Mouse (Mus musculus): ENCODE results near the gene Mtch1. TPM values are rescaled to one million over a fixed set of nuclear protein-coding genes. Genes with fewer than 3 reads are reported as not detected.

Mtch1 gene
- polyA plus RNA-seq, 1 experiment from 2014 or later = 517 TPM

DNA sequence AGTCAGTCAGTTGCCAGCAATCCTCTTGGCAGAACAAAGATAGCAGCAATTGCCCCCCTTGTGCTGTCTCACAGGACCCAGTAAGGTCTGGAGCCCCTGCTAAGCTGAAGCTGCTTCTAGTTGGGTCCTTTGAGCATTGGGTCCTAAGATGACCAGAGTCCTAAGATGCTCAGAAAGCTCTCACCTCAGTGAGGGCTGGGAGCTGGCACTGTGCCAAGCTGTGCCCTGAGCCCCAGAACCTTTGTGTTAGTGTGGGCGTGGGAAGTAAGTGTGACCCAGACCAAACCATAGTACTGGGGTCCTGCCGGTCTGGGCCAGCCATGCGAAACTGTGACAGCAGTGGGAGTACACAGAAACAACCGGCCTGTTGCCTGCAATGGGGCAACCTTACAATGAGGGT is 48.5 kb downstream of the Mtch1 start:
- H3K36me3 ChIP-seq (ENCODE audit: control insufficient read depth, insufficient read depth, low read length) = peaks cover 26% of the 10 kb centered on the region; the same call in 1 of the 2 replicates
- no peak overlapping the region for H3K4me2 ChIP-seq (ENCODE audit: low read depth, low read length)
- no peaks in the 10 kb centered on the region for H3K27me3 ChIP-seq (ENCODE audit: control insufficient read depth, insufficient read depth, low read length)
- H3K9me3 ChIP-seq (ENCODE audit: control insufficient read depth, low read length) = no peaks in the 10 kb centered on the region
- H3K4me1 ChIP-seq (ENCODE audit: control insufficient read depth, insufficient read depth, low read length) = no peaks in the 10 kb centered on the region
- H3K9ac ChIP-seq (replicated peaks; ENCODE audit: low read depth, low read length) = no peak overlapping the region
- no peak for ATAC-seq (ENCODE audit: low read depth)
- H3K27ac ChIP-seq (ENCODE audit: low read depth, low read length) = no peak overlapping the region
- WGBS = 90% methylated on average over 4 of the region's 4 CpGs
- no peak overlapping the region for H3K4me3 ChIP-seq (ENCODE audit: low read depth, low read length)

DNA sequence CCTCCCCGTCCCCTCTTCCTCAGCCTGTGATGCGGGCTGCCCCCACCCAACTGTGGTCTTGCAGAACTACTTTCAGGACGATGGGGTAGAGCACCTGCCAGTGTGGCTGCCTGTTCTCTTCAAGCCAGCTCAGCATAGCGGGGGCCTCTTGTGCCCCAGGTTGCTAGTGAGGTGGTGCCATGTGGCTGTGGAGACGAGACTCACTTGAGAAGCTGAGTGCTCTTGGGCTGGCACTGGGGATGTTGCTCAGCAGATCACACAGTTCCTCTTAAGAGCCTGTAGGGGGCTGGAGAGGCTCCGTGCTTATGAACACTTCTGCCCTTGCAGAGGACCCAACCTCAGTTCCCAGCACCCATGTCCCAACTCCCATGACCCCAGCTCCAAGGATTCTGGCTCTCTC is 49.9 kb downstream of the Mtch1 start:
- no peaks in the 10 kb centered on the region for H3K4me1 ChIP-seq (ENCODE audit: control insufficient read depth, insufficient read depth, low read length)
- no peak for ATAC-seq (ENCODE audit: low read depth)
- no peak overlapping the region for H3K9ac ChIP-seq (replicated peaks; ENCODE audit: low read depth, low read length)
- no peaks in the 10 kb centered on the region for H3K9me3 ChIP-seq (ENCODE audit: control insufficient read depth, low read length)
- 88% methylated on average over 6 of the region's 6 CpGs for WGBS
- H3K4me2 ChIP-seq (ENCODE audit: low read depth, low read length) = no peak overlapping the region
- H3K4me3 ChIP-seq (ENCODE audit: low read depth, low read length) = no peak overlapping the region
- no peak overlapping the region for H3K27ac ChIP-seq (ENCODE audit: low read depth, low read length)
- peaks cover 31% of the 10 kb centered on the region; the same call in 1 of the 2 replicates for H3K36me3 ChIP-seq (ENCODE audit: control insufficient read depth, insufficient read depth, low read length)
- no peaks in the 10 kb centered on the region for H3K27me3 ChIP-seq (ENCODE audit: control insufficient read depth, insufficient read depth, low read length)

DNA sequence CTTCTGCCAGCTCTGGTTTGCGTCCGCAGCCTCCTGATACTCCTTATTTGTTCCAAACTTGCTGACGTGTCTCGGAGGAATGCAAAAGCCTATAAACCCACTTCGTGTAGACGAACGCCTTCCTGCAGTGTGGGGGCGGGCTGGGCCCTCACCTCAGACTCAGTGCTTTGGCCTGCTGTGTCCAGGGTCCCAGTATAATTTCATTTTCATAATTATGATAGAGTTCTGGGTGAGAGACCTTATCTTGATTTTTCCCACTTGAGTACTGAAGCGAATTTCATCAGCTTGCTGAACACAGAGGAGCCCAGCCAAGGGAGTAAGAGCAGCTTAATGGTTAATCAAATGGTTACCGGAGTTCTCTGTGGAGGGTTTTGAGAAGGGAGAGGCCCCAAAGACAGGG is 50.4 kb downstream of the Mtch1 start:
- Histone ChIP-seq H3K4me1 (ENCODE audit: control insufficient read depth, insufficient read depth, low read length) (no peaks in the 10 kb centered on the region), H3K9ac (replicated peaks; ENCODE audit: low read depth, low read length) (no peak overlapping the region), H3K4me3 (ENCODE audit: low read depth, low read length) (no peak overlapping the region), H3K4me2 (ENCODE audit: low read depth, low read length) (no peak overlapping the region), H3K27ac (ENCODE audit: low read depth, low read length) (no peak overlapping the region), H3K36me3 (ENCODE audit: control insufficient read depth, insufficient read depth, low read length) (peaks cover 31% of the 10 kb centered on the region; the same call in 1 of the 2 replicates), H3K27me3 (ENCODE audit: control insufficient read depth, insufficient read depth, low read length) (no peaks in the 10 kb centered on the region), H3K9me3 (ENCODE audit: control insufficient read depth, low read length) (no peaks in the 10 kb centered on the region)
- WGBS = 81% methylated on average over 10 of the region's 10 CpGs
- no peak for ATAC-seq (ENCODE audit: low read depth)

DNA sequence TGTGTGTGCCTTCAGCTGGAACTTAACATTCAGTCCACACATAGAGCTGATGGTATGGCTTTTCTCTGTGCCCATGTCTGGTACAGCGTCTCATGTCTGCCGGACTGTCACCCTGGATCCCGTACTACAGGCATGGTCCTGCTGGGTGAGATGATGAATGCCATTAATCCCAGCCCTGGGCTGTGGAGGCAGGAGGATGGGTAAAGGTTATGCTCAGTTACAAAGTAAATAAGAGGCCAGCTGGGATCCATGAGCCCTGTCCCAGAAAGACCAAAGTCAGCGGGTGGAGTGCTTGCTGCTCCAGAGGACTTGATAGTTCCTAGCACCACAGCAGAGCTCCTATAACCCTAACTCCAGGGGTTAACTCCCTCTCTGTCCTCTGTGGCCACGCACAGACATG is 51.9 kb downstream of the Mtch1 start:
- H3K4me2 ChIP-seq (ENCODE audit: low read depth, low read length) = no peak overlapping the region
- ATAC-seq (ENCODE audit: low read depth) = no peak
- H3K27ac ChIP-seq (ENCODE audit: low read depth, low read length) = no peak overlapping the region
- no peaks in the 10 kb centered on the region for H3K9me3 ChIP-seq (ENCODE audit: control insufficient read depth, low read length)
- no peaks in the 10 kb centered on the region for H3K27me3 ChIP-seq (ENCODE audit: control insufficient read depth, insufficient read depth, low read length)
- H3K9ac ChIP-seq (replicated peaks; ENCODE audit: low read depth, low read length) = no peak overlapping the region
- no peaks in the 10 kb centered on the region for H3K4me1 ChIP-seq (ENCODE audit: control insufficient read depth, insufficient read depth, low read length)
- 80% methylated on average over 5 of the region's 5 CpGs for WGBS
- peaks cover 29% of the 10 kb centered on the region; the same call in 1 of the 2 replicates for H3K36me3 ChIP-seq (ENCODE audit: control insufficient read depth, insufficient read depth, low read length)
- H3K4me3 ChIP-seq (ENCODE audit: low read depth, low read length) = no peak overlapping the region

DNA sequence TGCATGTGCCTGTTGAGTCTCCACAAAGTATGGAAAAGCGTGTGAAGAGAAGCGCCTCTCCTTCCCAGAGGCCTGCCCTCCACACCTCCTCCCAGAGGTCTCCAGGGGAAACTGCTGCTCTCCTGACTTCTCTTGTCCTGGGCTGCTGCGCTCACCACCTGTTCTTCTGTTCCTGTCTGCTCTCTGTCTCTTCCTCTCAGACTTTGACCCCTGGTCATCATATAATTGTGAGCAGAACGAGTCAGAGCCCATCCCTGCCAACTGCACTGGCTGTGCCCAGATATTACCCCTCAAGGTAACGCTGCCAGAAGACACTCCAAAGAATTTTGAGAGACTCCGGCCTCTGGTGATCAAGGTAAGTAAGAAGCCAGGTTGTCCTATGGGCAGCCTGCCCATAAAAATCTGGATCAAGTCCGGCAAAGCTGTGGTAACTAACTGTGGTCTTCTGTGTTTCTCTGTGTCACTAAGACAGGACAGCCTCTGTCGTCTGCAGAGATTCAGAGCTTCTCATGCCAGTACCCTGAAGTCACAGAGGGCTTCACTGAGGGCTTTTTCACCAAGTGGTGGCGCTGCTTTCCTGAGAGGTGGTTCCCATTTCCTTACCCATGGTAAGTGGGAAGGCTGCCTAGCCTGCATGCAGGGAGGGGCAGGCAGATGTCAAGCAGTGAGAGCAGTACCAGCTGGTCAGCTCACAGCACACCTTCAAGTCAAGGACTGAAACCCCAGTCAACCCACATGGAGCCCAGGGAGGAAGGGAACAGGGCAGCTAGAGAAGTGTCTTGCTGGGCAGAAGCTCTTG is 53.7 kb downstream of the Mtch1 start:
- WGBS = 86% methylated on average over 9 of the region's 9 CpGs
- no peak for ATAC-seq (ENCODE audit: low read depth)
- Histone ChIP-seq H3K4me2 (ENCODE audit: low read depth, low read length) (no peak overlapping the region), H3K9ac (replicated peaks; ENCODE audit: low read depth, low read length) (no peak overlapping the region), H3K27me3 (ENCODE audit: control insufficient read depth, insufficient read depth, low read length) (no peaks in the 10 kb centered on the region), H3K27ac (ENCODE audit: low read depth, low read length) (no peak overlapping the region), H3K9me3 (ENCODE audit: control insufficient read depth, low read length) (no peaks in the 10 kb centered on the region), H3K4me3 (ENCODE audit: low read depth, low read length) (no peak overlapping the region), H3K36me3 (ENCODE audit: control insufficient read depth, insufficient read depth, low read length) (peaks cover 23% of the 10 kb centered on the region; the same call in 1 of the 2 replicates), H3K4me1 (ENCODE audit: control insufficient read depth, insufficient read depth, low read length) (no peaks in the 10 kb centered on the region)

DNA sequence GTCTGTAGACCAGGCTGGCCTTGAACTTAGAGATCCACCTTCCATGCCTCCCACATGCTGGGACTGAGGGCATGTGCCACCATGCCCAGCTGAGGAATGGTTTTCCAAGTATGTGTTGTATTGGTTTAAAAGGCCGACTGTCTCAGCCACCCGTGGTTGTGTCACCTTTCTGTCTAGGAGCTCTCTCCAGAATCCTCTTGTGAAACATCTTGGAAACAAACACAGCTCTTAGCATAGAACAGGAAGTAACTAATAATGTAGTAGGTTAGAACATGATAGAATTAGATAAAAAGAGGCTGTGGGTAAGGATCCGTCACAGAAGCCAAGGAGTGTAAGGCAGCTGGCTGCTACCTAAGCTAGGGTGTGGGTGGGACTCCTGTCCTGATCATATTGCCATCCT is 54.7 kb downstream of the Mtch1 start:
- H3K4me1 ChIP-seq (ENCODE audit: control insufficient read depth, insufficient read depth, low read length) = no peaks in the 10 kb centered on the region
- WGBS = 91% methylated on average over 3 of the region's 3 CpGs
- peaks cover 14% of the 10 kb centered on the region; the same call in 1 of the 2 replicates for H3K36me3 ChIP-seq (ENCODE audit: control insufficient read depth, insufficient read depth, low read length)
- H3K9ac ChIP-seq (replicated peaks; ENCODE audit: low read depth, low read length) = no peak overlapping the region
- no peak overlapping the region for H3K4me2 ChIP-seq (ENCODE audit: low read depth, low read length)
- no peak overlapping the region for H3K4me3 ChIP-seq (ENCODE audit: low read depth, low read length)
- ATAC-seq (ENCODE audit: low read depth) = no peak
- no peak overlapping the region for H3K27ac ChIP-seq (ENCODE audit: low read depth, low read length)
- H3K9me3 ChIP-seq (ENCODE audit: control insufficient read depth, low read length) = no peaks in the 10 kb centered on the region
- no peaks in the 10 kb centered on the region for H3K27me3 ChIP-seq (ENCODE audit: control insufficient read depth, insufficient read depth, low read length)

DNA sequence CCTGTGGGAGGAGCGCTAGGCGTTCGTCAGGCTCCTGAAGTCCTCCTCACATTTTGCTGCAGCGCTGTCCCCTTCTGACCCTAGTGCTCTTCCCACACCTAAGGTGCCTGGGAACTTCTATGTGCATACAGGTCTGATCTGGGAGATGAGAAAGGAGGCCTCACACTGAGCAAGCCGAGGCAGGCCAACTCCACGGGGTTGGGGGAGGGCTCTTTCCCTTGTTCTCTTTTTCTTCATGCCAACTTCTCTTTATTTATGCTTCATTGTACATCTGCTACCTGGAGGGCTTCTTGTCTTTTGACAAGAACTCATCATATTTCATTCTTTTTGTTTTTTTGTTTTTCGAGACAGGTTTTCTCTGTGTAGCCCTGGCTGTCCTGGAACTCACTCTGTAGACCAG is 55.9 kb downstream of the Mtch1 start:
- Histone ChIP-seq H3K9me3 (ENCODE audit: control insufficient read depth, low read length) (no peaks in the 10 kb centered on the region), H3K27me3 (ENCODE audit: control insufficient read depth, insufficient read depth, low read length) (no peaks in the 10 kb centered on the region), H3K27ac (ENCODE audit: low read depth, low read length) (no peak overlapping the region), H3K4me3 (ENCODE audit: low read depth, low read length) (no peak overlapping the region), H3K4me1 (ENCODE audit: control insufficient read depth, insufficient read depth, low read length) (no peaks in the 10 kb centered on the region), H3K9ac (replicated peaks; ENCODE audit: low read depth, low read length) (no peak overlapping the region), H3K36me3 (ENCODE audit: control insufficient read depth, insufficient read depth, low read length) (peaks cover 12% of the 10 kb centered on the region; the same call in 1 of the 2 replicates), H3K4me2 (ENCODE audit: low read depth, low read length) (no peak overlapping the region)
- 86% methylated on average over 7 of the region's 7 CpGs for WGBS
- ATAC-seq (ENCODE audit: low read depth) = no peak

DNA sequence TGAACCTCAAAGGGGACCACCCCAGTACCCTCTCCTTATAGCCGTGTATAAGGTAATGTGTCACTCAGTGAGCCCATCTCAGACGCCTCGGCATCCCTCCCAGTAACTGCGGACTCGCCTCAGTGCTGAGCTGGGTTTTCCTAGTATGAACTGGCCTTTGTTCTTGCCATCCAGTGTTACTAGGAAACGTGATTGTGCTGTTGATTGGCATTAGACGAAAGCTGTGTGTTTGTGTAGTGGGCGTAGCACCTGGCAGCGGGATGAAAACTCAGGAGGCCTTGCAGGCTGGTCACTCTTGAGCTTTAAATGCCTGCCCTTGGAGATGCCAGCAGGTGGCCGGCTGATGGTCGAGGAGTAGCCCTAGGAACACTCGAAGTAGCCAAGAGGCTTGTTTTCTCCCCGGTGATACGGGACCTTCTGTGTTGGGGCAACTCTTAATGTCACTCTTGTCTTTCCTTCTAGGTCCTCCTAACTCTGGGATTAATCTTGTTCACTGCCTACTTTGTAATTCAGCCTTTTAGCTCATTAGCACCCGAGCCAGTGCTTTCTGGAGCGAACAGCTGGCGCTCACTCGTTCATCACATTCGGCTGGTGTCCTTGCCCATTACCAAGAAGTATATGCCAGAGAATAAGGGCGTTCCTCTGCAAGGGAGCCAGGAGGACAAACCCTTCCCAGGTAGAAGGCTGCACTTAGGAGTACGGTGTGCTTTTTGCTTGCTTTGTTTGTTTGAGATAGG is 65.3 kb downstream of the Mtch1 start:
- Histone ChIP-seq H3K36me3 (ENCODE audit: control insufficient read depth, insufficient read depth, low read length) (peaks cover 10% of the 10 kb centered on the region; the same call in 1 of the 2 replicates), H3K27ac (ENCODE audit: low read depth, low read length) (peak overlapping the region; percentile 10; the same call in 1 of the 2 replicates), H3K27me3 (ENCODE audit: control insufficient read depth, insufficient read depth, low read length) (no peaks in the 10 kb centered on the region), H3K9me3 (ENCODE audit: control insufficient read depth, low read length) (no peaks in the 10 kb centered on the region), H3K9ac (replicated peaks; ENCODE audit: low read depth, low read length) (no peak overlapping the region), H3K4me2 (ENCODE audit: low read depth, low read length) (no peak overlapping the region), H3K4me3 (ENCODE audit: low read depth, low read length) (no peak overlapping the region), H3K4me1 (ENCODE audit: control insufficient read depth, insufficient read depth, low read length) (no peaks in the 10 kb centered on the region)
- ATAC-seq (ENCODE audit: low read depth) = no peak
- WGBS = 68% methylated on average over 21 of the region's 21 CpGs

Data from neural tube, embryonic 14.5 days (tissue).